ENCODE assay signal across 8 mouse cellular contexts in genomic region chr11:120189459-120190312, GRCm38 (mm10). TPM values are rescaled to one million over a fixed set of nuclear protein-coding genes. Genes with fewer than 3 reads are reported as not detected.
A peak's percentile ranks its signal among the peaks of the same experiment; 100 is the strongest.
DNase-seq lines count a peak whose midpoint lies in the region; ATAC-seq and TF ChIP-seq lines count a peak whose summit lies in the region.

No protein-coding gene starts in this region.

- ATAC-seq in hindbrain, embryonic 16.5 days = peak; percentile 97

- H3K4me2 ChIP-seq in hindbrain, embryonic 16.5 days (ENCODE audit: low read length) = peak overlapping the region; percentile 95

- peak overlapping the region; percentile 85 for H3K4me3 ChIP-seq in cortical plate, adult 2 months (ENCODE audit: insufficient read depth, low read length)
- peak overlapping the region; percentile 87 for H3K4me3 ChIP-seq in gastrocnemius, adult 2 months
- peak overlapping the region; percentile 77 for H3K4me3 ChIP-seq in hindbrain, embryonic 16.5 days (ENCODE audit: low read length)

- no peaks in the 10 kb centered on the region for H3K27me3 ChIP-seq in hindbrain, embryonic 16.5 days (replicated peaks; ENCODE audit: control insufficient read depth, insufficient read depth, low read length)

- H3K36me3 ChIP-seq in hindbrain, embryonic 16.5 days (ENCODE audit: control insufficient read depth, insufficient read depth, low read length) = no peaks in the 10 kb centered on the region

- H3K9me3 ChIP-seq in hindbrain, embryonic 16.5 days (ENCODE audit: control insufficient read depth, low read length) = no peaks in the 10 kb centered on the region

- peak overlapping the region; percentile 89 for H3K9ac ChIP-seq in hindbrain, embryonic 16.5 days (ENCODE audit: low read depth, low read length)

- intact Hi-C loops in gastrocnemius, adult 2 months (cut with DNase I) = loop anchor here (1.0 to 2.0 kb wide), 2 partner anchors 41 to 117 kb away; no protein-coding TSS in a partner anchor

- peak; percentile 98 for DNase-seq in adipocyte (ENCODE audit: low spot score)
- peak; percentile 100 for DNase-seq in gastrocnemius, adult 2 months
- peak; percentile 98 for DNase-seq in left cerebral cortex, adult 11 months (ENCODE audit: low spot score)
- DNase-seq in lung, postnatal 36 days = peak; percentile 100
- DNase-seq in retina, embryonic 14.5 days (ENCODE audit: low spot score) = peak; percentile 99
- peak; percentile 97 to 99 for DNase-seq in thymus, postnatal 36 days

- no peak for TF ChIP-seq CTCF in cortical plate, adult 2 months (IDR thresholded peaks at IDR 0.05; ENCODE audit: extremely low read depth, insufficient read depth, low read length)
- TF ChIP-seq CTCF in gastrocnemius, adult 2 months (IDR thresholded peaks at IDR 0.05) = no peak

- peak overlapping the region; percentile 95 for H3K27ac ChIP-seq in cortical plate, adult 2 months (ENCODE audit: insufficient read depth, low read length)
- H3K27ac ChIP-seq in gastrocnemius, adult 2 months = peak overlapping the region; percentile 96
- H3K27ac ChIP-seq in hindbrain, embryonic 16.5 days (ENCODE audit: low read depth, low read length) = peak overlapping the region; percentile 96

- 1% methylated on average over 58 of the region's 68 CpGs for WGBS in hindbrain, embryonic 16.5 days

- no peaks in the 10 kb centered on the region; the same call in 1 of the 2 replicates for H3K4me1 ChIP-seq in cortical plate, adult 2 months (ENCODE audit: control insufficient read depth, insufficient read depth, low read length)
- H3K4me1 ChIP-seq in hindbrain, embryonic 16.5 days (ENCODE audit: control insufficient read depth, insufficient read depth, low read depth, low read length) = peaks cover 30% of the 10 kb centered on the region

- TF ChIP-seq POLR2A in cortical plate, adult 2 months (IDR thresholded peaks at IDR 0.05; ENCODE audit: extremely low read depth, insufficient read depth, low read length) = peak; percentile 97

RNA-seq across cellular contexts. Expression of gene Slc38a10, which starts 38.5 kb away (rescaled TPM):
- polyA plus RNA-seq in cortical plate, adult 2 months (2012; rRNA removed) = 57.7 and 60.3 TPM in 2 replicates
- 10 to 100 TPM; 32.2 to 51.7 TPM for total RNA-seq in gastrocnemius, adult 2 months (2021)
- 114 and 122 TPM in 2 replicates for polyA plus RNA-seq in hindbrain, embryonic 16.5 days (2015; fragmentation: Nextera tagmentation; extraction: Ambion mirVana)

RNA-seq across cellular contexts. Expression of gene Bahcc1, which starts 43.1 kb away (rescaled TPM):
- 10.1 and 10.2 TPM in 2 replicates for polyA plus RNA-seq in cortical plate, adult 2 months (2012; rRNA removed)
- 1 to 10 TPM; 3.5 to 5.3 TPM for total RNA-seq in gastrocnemius, adult 2 months (2021)
- polyA plus RNA-seq in hindbrain, embryonic 16.5 days (2015; fragmentation: Nextera tagmentation; extraction: Ambion mirVana) = 7.8 and 9.7 TPM in 2 replicates

Comparison
In these comparisons a context has a peak if more than half of its experiments do, and no peak if none do; other contexts are left out.
1. Peak in every context shown above with its lines: DNase-seq, ATAC-seq, H3K4me3 ChIP-seq and H3K27ac ChIP-seq.